Mouse (Mus musculus): Measurements from ENCODE around the gene Ush2a.

- no peak for TF ChIP-seq CTCF (IDR thresholded peaks at IDR 0.05; ENCODE audit: insufficient read depth, low read length)
- no peak for TF ChIP-seq POLR2A (IDR thresholded peaks at IDR 0.05; ENCODE audit: borderline replicate concordance, extremely low read depth, low read depth, low read length)
These were observed 515.8 kb downstream of the Ush2a start for GRCm38 (mm10) chr1:188777556-188778161.

Measured in lung, adult 2 months (tissue).